Mouse (Mus musculus): Measurements from ENCODE around the gene Fgfr2. TPM values are rescaled to one million over a fixed set of nuclear protein-coding genes. Genes with fewer than 3 reads are reported as not detected.

The Fgfr2 gene
- total RNA-seq, 2 experiments from 2014 or later = 190 to 480 TPM

- no peak for DNase-seq
Observed at GRCm38 (mm10) chr7:131966916-131967494, 1156.1 kb downstream of the Fgfr2 start.

DNA sequence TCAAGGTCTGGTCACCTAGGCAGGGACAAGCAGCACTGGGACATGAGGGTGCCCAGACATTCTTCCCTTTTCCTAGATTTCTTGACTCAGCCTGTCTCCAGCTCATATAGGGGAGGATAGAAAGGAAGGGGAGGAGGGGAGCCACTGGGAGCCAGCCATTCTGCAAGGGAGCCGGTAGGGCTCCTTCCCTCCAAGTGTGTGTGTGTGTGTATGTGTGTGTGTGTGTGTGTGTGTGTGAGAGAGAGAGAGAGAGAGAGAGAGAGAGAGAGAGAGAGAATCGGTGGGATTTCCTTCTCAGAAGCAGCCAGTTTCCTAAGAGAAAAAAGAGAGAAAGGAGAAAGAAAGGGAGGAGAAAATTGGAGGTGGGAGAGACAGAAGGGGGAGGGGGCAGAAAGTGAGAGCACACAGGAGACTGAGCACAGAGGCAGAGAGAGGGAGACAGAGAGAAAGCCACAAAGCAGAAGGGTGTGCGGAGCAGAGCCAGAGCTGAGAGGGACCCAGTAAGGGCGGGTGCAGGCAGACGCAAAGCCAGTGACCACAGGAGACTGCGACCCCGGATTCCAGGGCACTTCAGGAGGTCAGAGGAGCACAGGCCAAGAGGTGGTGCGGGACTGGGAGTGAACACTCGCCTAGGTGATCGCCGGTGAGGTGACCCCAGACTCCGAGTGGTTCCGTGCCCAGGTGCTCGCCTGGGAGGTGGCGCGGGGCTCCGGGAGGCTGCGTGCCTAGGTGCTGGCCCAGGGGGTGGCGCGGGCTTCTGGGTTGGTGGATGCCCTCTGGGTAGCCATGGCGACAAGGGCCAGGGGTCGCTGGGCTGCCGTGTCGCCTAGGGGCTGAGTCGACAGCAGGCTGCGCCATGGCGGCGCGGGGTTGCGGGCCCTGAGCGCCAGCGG lies 1156.9 kb downstream of the Fgfr2 start, which contains the start of gene Gpr26:
Gene Gpr26 (plus strand): TSS at position 438 of the 893 bp plus-strand sequence.
- DNase-seq = no peak

DNA sequence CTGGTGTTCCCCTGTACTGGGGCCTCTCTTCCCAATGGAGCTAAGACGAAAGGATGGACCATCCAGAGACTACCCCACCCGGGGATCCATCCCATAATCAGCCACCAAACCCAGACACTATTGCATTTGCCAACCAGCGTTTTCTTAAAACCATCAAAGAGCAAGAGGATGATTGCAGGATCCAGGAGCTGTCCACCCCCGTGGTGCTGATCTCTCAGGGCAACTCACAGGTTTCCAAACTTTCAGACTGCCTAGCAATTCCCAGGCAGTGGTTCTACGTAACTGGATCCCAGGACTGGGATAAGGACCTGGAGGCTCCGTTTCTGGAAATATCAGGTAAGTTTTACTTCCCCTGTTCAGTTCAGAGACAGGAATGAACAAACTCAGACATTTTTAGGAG lies 1162.6 kb downstream of the Fgfr2 start:
- DNase-seq = peak; percentile 50 to 67

- DNase-seq = no peak
Observed at GRCm38 (mm10) chr7:131958705-131959104, 1164.4 kb downstream of the Fgfr2 start.

DNA sequence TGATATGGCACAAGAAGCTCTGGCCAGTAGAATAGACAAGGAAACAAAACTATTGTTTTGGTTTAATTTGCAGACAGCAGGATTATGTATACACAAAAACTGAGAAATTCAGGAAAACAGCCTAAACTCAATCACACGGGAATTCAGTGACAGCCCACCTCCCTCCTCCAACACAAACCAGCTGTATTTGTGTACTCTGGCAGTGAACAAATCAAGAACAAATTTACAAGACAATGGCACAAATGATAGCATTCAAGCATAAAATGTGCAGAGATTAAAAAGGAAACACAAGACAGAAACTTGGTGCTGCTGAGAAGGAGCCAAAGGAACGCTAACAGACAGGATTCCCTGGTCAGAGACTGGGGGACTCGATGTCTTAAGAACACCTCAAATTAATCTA lies 1169.7 kb downstream of the Fgfr2 start:
- no peak for DNase-seq

- DNase-seq = no peak
Observed at GRCm38 (mm10) chr7:131951131-131951530, 1172.0 kb downstream of the Fgfr2 start.

GRCm38 (mm10) chr7:131937611-131938010 lies 1185.5 kb downstream of the Fgfr2 start:
- DNase-seq = no peak

DNA sequence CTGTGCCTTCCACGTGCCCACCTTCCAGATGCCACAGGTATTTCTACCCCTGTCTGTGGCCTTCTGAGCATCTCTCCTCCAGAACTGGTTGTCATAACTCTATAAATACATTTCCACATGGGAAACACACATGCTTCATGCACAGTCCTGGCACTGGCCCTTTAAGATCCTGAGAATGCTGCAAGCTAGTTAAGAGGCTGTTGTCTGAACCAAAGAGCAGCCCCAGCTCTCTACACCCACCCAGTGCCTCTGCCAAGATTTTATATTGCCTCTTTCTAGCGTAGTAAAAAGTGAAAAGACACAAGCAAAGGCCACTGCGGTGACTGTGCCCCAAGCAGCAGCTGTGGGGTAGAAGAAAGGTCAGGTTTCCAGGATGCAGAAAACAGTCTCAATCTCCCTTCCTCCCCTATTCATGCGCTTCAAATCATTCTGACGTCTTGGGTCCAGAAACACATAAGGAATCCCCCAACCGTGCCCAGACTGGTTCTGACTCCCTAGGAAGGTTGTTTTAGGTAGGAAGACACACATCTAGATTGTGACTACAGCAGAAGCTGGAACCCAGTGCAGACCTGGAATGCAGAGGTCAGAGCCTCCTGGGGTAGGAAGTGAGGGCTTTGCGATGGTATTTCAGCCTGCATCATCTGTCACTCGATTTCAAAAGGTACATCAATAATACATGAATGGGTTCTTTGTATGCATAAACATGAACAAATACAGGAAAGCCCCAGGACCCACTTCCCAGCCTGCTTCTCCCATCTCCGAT lies 1195.7 kb downstream of the Fgfr2 start:
- no peak for DNase-seq

- DNase-seq = peak in 1 of 2 experiments; percentile 7
Observed at GRCm38 (mm10) chr7:131917384-131917783, 1205.8 kb downstream of the Fgfr2 start.

GRCm38 (mm10) chr7:131909611-131910010 lies 1213.5 kb downstream of the Fgfr2 start:
- DNase-seq = peak in 1 of 2 experiments; percentile 18

DNA sequence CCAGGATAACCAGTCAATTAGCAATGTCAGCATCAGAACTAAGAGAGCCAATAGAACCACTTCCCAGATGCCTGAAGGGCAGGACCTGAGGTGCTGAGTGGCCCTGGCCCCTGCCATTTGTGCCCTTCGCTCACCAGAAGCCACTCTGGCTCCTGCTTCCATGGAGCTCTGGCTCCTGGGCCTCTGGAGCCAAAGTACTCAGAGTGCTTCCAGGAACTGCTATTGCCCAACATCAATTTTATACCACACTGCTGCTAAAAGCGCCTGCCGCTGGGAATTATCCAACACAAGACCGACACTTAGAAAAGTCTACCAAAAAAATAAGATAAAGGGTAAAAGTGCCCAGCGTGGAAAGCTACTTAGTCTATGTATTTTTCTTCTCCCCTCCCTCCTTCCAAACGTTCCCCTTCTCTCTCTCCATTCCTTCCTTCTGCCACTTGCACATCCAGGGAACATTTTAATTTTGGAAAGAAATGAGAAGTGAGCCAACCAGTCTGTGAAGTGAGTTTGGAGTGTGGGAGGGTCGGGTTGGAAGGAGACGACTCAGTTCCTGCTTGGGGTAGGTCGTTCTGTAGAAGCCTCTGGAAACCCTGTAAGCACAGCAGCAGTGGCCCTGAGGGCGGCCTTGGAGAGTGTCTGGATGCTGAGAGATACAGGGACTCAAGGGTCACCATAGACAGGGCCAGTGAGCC lies 1216.5 kb downstream of the Fgfr2 start:
- peak in 1 of 2 experiments; percentile 26 for DNase-seq

DNA sequence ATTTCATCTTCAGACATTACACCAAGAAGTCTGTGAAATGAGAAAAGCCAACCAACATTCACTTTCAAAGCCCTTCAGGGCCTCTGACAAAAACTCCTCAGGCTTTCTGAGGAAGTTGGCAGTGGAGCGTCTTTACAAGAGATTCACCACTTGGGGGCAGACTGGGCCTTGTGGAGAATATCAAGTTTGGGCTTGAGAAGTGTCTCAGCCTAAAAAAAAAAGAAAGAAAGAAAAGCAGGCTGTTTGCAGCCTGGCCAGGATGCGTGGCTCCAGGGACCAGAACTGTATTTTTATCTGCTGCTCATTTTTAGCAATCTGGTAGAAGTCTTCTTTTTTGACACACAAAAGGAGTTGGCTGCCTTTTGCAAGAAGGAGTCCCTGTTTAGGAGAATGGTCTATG lies 1223.8 kb downstream of the Fgfr2 start:
- DNase-seq = peak; percentile 62 to 81

DNA sequence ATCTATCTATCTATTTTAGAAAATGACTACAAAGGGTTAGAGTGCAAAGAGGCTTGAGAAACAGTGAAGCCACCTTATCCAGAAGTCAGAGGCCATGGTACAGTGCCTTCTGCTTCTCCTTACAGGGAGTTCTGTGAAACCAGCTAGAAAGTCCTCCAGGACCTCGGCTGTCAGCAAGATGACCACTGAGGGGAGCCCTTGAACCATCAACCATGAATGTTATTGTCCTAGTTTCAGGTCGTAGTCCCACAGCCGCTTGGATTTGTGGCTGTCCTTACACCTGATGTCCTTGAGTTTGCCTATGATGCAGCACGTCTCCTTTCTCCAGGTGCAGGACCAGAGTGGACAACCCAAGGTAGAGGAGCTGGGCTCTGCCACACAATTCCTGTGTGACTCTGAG lies 1225.9 kb downstream of the Fgfr2 start:
- peak in 1 of 2 experiments; percentile 28 for DNase-seq

- DNase-seq = no peak
Observed at GRCm38 (mm10) chr7:131882824-131883223, 1240.3 kb downstream of the Fgfr2 start.

- peak; percentile 80 to 84 for DNase-seq
Observed at GRCm38 (mm10) chr7:131881876-131882615, 1241.1 kb downstream of the Fgfr2 start.

DNA sequence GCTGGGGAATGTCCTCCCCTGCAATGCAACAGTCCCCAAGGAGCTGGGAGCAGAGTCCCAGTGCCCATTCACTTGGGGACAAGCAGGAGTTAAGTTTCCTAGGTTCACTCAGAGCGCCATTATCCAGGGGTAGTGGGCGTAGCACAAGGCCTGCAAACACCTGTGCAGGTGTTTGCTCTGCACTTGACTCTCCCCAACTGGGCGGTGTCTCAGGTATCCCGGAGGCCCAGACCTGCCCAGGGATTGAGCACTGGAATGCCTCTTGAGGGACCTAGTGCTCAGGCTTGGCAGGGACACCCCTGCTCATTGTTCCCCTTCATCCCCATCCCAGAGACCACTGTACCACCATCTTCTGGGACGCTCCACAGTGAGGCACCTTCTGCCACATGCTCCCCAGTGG lies 1243.0 kb downstream of the Fgfr2 start:
- DNase-seq = no peak

- no peak for DNase-seq
Observed at GRCm38 (mm10) chr7:131878846-131879245, 1244.3 kb downstream of the Fgfr2 start.

DNA sequence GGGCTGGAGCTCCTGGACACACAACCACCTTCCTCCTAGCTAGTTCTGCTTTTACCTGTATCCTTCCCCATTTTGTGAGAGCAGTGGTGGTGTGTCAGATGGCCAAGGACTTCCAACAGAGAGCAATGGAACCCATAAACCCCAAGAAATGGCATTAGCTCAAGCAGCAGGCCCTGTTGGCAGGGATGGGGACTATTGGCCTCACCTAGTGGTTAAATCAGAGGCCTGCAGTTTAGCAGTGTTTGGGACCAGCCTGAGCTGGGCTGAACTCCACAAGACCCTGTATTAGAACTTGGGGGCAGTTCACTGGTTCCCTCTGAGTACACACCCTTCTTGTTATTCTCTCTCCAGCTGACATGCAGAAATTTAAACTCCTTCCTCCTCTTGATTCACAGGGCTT lies 1262.0 kb downstream of the Fgfr2 start:
- no peak for DNase-seq

- DNase-seq = no peak
Observed at GRCm38 (mm10) chr7:131855641-131856040, 1267.5 kb downstream of the Fgfr2 start.

DNA sequence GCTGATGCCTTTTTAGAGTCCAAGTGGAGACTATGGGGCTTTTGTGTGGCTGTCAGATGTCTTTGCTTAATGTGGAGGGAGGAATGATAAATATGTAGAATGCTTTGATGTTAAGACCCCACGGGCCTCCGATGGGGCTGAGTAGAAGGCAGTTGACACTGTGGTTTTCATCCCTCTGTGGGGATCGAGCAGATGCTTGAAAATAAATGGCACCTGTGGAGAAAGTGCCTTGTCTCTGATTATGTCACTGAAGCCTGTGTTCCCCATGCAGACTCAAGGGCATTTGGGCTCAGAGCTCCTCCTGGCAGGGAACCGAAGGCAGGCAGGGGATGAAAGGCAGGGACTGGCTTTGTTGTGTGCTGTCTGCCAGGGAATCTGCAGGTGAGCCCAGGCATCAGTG lies 1272.6 kb downstream of the Fgfr2 start:
- DNase-seq = no peak

All from adrenal gland, postnatal 36 days (tissue).